Mouse (Mus musculus): ENCODE data around the gene Gla.

Gla gene

GRCm38 (mm10) chrX:134600659-134601379, at the start of gene Gla, which contains the start of gene Hnrnph2:
Gene Gla, minus strand, starts transcription at chrX:134601125.
Gene Hnrnph2, plus strand, starts transcription at chrX:134601179.
- peak; percentile 99 for DNase-seq (ENCODE audit: low read depth, low spot score)

- DNase-seq (ENCODE audit: low read depth, low spot score), result peak; percentile 89
Measured at GRCm38 (mm10) chrX:134648031-134648692, 47.2 kb upstream of the Gla start.

- no peak for DNase-seq (ENCODE audit: low read depth, low spot score)
Measured at GRCm38 (mm10) chrX:134647421-134647820, 46.5 kb upstream of the Gla start.

GRCm38 (mm10) chrX:134646338-134646737, 45.4 kb upstream of the Gla start:
- DNase-seq (ENCODE audit: low read depth, low spot score), result no peak

DNA sequence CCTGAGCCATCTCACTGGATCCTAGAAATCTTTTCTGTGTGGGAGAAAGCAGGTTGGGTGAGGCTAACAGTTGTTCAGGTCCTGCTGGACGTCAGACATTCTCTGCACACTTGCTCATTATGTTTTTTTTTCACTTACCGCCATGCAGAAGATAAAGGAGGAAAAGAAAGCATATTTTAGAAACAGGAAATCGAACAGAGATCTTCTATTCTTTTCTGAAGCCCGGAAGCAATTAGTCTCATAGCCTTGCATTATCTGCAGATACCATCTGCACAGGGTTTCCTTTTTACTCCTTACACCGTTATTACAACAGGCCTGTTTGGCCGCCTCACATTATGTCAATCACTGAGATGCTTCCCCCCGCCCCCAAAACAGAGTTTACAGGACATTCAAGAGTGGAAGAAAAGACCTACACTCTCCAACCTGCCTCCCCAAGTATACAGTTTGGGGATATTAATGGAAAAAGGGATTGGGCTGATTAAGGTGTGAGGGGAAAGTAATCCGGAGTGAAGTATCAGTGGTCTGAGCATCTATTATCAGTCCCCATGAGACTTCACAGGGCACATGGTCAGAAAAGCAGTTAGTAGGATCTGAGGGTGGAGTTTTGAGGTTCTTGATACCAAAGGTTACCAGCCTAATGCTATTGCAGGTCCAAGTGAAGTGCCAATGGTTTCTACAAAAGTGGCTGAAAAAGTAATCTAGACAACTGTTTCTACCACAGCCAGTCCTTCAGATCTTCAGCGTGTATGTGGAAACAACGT, 40.3 kb upstream of the Gla start:
- no peak for DNase-seq (ENCODE audit: low read depth, low spot score)

DNA sequence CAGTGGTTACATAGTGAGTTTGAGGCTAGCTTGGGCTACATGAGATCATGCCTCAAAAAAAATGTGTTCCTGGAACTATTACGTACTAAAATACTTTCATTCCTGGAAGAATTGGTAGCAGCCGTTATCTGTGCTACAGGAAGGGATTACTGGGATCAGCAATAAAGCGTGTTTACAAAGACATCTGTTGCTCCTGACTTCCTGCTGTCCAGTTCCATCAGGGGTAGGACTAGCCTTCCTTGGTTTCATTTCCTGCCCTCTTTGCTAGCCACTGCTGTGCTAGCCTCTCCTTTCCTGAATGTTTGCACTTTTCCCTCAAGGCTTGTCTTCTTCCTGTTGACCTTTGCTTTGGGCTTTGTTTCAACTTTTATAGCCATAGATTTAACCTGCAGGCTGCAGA, 34.9 kb upstream of the Gla start:
- DNase-seq (ENCODE audit: low read depth, low spot score), result no peak

GRCm38 (mm10) chrX:134635111-134635510, 34.2 kb upstream of the Gla start:
- DNase-seq (ENCODE audit: low read depth, low spot score), result no peak

- no peak for DNase-seq (ENCODE audit: low read depth, low spot score)
Measured at GRCm38 (mm10) chrX:134632710-134633109, 31.8 kb upstream of the Gla start.

GRCm38 (mm10) chrX:134628200-134628599, 27.3 kb upstream of the Gla start:
- DNase-seq (ENCODE audit: low read depth, low spot score), result no peak

GRCm38 (mm10) chrX:134623350-134623749, 22.4 kb upstream of the Gla start:
- no peak for DNase-seq (ENCODE audit: low read depth, low spot score)

GRCm38 (mm10) chrX:134621685-134622084, 20.8 kb upstream of the Gla start:
- DNase-seq (ENCODE audit: low read depth, low spot score), result no peak

DNA sequence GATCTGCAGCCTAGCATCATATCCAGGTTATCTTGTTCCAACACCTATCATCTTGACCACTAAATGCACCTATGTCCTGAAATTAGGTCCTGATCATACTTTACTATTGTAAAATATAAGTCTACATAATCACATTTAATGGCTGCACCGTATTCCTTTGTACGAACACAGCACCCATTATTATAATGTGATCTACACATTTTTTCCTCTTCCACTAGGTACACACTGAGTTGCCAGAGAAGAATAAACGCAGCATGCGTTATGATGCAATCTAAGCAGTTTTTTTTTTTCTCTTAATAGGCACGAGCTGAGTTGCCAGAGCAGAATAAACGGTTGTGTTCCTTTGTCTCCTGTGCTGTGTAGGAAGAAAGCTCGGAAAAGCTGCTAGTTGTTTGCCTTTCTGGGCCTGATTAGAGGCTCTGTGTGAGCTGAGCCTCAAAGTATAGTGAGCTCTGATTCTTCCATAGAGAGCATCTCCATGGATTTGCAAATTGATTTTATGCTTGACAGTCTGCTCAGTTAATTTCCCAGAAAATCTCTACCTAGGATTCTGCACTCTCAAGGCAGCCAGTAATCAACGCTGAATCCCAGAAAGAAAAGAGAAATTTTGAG, 19.4 kb upstream of the Gla start:
- DNase-seq (ENCODE audit: low read depth, low spot score), result no peak

GRCm38 (mm10) chrX:134619695-134620094, 18.8 kb upstream of the Gla start:
- DNase-seq (ENCODE audit: low read depth, low spot score), result no peak

DNA sequence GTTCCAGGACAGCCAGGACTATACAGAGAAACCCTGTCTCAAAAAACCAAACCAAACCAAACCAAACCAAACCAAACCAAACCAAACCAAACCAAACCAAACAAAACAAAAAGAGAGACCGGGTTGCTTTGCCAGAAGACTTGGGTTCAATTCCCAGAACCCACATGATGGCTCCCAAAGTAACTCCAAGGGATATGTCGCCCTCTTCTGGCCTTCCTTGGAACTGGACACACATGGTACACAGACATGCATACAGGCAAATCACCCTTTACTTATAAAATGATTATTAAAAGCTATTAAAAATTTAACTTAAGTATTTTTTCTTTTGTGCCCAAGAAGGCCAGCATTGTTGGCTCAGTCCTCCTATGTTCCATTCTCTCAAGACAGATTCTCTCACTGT, 13.4 kb upstream of the Gla start:
- no peak for DNase-seq (ENCODE audit: low read depth, low spot score)

- peak; percentile 47 for DNase-seq (ENCODE audit: low read depth, low spot score)
Measured at GRCm38 (mm10) chrX:134612285-134612959, 11.5 kb upstream of the Gla start.

DNA sequence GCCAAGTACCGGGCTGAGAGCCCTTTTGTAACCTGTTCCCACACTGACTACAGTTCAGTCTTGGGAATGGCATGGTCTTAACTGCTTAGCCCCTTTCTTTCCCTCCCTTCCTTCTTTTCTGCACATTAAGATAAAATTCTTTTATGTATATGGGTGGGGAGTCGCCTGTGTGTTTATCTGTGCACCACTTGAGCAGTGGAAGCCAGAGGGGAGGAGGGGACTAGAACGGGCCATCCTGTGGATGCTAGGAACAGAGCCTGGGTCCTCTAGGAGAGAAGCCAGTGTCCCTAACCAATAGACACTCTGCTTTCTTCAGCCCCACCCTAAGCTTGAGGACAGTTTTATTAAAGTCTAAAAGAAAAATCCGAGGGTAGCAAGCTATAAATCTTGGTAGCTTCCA, 10.1 kb upstream of the Gla start:
- no peak for DNase-seq (ENCODE audit: low read depth, low spot score)

DNA sequence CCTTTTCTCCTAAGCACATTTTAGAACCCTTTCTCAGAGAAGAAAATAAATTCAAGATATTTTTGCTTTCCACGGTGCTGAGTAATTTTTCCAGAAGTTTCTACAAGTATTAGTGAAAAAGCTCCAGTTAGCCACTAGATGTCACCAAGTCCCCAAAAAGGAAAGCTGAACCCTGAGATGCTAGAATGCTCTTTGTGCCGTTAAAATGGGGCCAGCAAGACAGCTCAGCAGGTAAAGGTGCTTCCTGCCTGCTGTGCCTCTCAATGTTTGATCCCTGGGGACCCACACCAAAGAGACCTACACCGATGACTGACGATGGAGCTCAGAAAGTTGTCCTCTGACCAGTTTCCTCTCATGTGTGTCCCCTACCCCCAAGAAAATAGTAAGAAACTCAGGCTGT, 8.5 kb upstream of the Gla start:
- DNase-seq (ENCODE audit: low read depth, low spot score), result peak; percentile 68

GRCm38 (mm10) chrX:134601380-134602120, 625 bp upstream of the Gla start:
- DNase-seq (ENCODE audit: low read depth, low spot score), result peak; percentile 60

GRCm38 (mm10) chrX:134599922-134600565, 881 bp downstream of the Gla start:
- peak; percentile 71 for DNase-seq (ENCODE audit: low read depth, low spot score)

DNA sequence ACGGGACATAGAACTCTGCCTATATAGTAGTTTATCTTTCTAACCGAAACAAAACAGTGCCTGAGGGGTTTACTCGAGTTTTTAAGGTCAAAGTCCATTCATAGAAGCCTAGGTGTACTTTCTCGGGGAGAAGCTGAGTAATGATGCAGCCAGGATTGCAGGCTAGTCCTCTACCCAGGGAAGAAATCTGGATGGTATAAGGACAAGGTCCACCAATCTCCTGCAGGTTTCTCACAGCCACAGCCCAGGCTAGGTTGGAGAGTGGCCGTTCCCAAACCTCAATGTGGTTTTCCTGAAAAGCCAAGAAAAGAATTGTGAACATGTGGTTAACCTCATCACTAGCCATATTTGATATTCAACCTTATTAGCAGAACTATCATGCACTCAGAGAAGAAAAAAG, 11.1 kb downstream of the Gla start:
- DNase-seq (ENCODE audit: low read depth, low spot score), result no peak

All from 3T3-L1 (cell line).